Mouse (Mus musculus): ENCODE data around the gene Fgd6.

Fgd6 gene

DNA sequence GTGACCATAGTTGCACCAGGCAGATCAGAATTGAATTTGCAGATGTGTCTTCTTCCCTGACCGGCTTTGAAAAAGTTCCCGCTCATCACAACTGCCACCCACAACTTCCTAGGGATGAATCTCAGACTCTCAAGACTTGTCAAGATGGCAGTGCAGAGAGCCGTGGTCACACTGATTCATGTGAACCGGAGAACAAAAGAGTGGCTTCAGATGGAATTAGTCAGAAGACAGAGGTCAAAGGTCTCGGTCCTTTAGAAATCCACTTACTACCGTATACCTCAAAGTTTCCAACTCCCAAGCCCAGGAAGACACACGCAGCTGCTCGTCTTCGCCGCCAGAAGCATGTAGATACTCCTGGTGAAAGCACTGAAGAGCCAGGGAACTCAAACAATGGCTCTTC is 8.1 kb downstream of the Fgd6 start:
- no peak for DNase-seq (ENCODE audit: extremely low read depth, insufficient read length, low spot score)

DNA sequence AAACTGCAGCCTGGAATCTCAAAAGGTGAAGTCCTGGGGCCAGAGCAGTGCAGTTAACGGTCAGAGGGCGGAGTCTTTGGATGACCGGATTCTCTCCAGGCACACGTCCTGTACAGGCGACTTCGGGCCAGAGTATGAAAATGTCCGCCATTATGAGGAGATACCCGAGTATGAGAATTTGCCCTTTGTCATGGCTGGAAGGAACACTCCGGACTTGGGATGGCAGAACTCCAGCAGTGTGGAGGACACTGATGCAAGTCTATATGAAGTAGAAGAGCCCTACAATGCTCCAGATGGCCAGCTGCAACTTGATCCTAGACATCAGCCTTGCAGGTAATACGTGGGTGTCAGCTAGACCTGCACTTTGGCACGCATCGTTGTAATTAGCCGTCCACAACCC is 9.5 kb downstream of the Fgd6 start:
- no peak for DNase-seq (ENCODE audit: extremely low read depth, insufficient read length, low spot score)

DNA sequence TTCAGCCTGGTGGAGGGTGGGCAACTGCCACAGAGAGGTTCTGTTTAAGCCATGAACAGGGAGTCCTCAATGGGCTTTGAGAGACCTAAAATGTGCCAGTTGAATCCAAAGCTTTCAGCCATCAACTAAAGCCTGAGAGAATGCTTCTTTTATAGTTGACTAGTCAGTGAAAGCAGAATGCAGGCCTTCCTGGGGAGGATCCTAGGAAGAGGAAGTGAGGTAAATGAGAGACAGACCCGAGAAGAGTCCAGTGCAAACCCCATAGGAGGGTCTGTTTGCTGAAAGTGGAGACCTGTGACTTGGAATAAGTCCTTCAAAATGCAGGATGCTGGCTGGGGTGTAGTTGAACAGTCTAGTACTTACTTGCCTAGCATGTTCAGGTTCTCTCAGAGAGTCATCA is 11.2 kb downstream of the Fgd6 start:
- DNase-seq (ENCODE audit: extremely low read depth, insufficient read length, low spot score) = no peak

DNA sequence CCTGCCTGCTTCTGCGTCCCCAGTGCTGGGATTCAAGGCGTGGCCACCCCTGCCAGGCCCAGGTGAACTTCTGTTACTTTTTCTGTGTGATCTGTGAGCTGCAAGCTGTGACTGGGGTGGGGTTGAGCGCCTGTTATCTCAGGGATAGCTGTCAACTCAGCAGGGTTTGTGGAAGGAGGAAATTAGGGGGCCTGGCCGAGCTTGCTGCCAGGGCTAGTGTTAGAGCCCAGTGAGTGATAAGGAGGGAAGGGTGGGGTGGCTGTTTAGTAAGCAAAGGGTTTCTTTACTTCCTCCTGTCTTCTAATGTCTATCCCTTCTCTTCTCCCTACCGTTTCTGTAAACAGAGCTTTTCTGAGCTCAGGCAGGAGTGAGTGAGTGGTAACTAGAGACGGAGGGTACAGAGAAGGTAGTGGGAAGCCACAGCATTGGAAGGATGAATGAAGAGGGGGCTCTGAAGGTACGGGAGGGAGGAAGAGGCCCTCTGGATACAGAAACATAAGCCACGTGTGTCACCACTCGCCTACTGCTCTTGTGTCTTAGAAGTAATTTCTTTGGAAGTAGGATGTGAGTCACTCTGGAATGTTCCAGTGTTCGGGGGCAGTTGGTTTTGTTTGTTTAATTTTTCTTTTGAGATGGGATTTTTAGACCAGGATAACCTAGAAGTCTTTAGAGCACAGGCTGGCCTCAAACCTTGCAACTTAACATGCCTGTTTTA is 12.2 kb downstream of the Fgd6 start:
- DNase-seq (ENCODE audit: extremely low read depth, insufficient read length, low spot score) = no peak

DNA sequence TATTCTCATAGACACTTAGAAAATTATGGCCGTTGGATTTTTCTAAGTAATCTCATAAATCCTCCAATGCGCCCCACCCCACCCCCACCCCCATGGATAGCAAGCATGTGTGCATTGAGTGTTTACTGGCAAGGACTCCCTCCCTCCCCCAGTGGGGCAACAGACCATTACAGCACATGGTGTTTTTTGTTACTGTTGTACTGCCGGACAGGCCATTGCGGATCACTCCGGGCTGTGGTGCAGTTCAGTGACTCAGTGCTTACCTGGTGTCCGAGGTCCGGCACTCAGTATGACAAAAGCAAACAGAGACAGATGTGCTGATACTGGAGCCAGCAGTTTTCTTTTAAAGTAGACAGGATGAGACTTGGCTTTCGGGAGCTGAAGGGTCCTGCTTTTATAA is 13.3 kb downstream of the Fgd6 start:
- no peak for DNase-seq (ENCODE audit: extremely low read depth, insufficient read length, low spot score)

DNA sequence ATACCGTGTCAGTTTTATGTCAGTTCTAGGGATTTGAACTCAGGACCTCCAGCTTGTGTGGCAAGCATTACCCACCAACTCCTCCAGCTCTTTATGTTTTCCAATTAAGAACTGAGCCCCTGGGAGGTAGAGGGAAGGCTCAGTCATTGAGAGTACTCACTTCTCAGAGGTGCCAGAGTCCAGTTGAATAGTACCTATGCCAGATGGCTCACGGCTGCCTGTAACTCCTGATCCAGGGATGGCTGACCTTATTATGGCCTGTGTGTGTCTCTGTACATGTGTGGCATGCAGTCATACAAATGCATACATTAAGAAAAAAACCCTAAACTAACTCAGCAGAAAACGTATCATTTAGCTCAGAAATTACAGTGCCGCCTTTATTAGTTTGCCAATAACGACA is 14.9 kb downstream of the Fgd6 start:
- DNase-seq (ENCODE audit: extremely low read depth, insufficient read length, low spot score) = no peak

DNA sequence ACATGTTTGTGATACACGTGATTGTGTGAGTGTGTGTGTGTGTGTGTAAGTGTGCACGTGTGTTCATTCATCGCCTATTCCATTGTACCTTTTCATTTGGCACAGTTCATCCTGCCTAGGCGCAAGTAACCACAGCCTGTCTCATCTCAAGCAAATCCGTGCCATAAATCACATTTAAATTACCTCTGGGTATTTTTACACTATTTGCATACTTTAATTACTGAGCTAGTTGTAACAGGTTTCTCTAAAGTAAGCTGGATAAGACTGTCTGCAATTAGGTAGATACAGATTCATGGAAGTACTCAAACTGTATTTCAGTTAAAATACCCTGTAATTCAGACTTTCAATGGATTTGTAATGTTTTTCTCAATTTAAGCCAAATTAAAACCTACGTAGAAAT is 20.7 kb downstream of the Fgd6 start:
- no peak for DNase-seq (ENCODE audit: extremely low read depth, insufficient read length, low spot score)

DNA sequence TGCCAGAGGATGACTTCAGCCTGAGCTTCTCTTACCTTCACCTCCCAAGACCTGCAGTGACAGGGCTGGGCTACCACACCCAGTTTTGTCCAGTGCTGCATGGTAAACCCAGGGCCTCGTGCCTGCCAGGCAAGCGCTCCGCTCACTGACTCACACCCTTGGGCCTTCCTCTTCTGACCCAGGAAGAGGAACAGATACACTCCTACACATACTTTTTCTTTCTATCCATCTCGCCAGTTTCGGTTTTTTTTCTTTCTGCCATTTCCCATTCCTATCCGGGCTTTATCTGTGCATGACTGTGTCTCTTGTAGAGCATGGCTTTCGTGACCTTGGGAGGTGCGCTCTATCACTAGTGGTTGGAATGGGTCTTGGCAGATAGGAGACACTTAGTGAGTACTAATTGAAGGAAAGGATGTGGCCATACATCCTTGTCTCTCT is 23.8 kb downstream of the Fgd6 start:
- DNase-seq (ENCODE audit: extremely low read depth, insufficient read length, low spot score) = no peak

DNA sequence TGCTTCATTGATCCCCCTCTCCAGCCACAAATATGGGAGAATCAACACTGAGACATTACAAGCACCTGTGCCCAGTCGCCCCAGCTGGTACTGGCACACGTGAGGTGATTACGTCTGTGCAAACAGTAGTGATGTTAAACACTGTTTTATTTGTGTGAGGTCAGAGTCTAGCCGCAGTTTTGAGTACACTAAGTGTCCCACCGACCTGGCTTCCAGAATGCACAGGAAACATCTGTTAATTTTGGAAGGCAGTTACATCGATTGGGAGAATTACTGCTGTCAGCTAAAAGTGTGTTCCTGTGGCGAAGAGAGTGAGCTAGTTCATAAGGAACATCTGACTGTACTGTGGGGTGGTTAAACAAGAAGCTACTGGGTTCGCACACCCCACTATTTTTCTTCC is 24.4 kb downstream of the Fgd6 start:
- DNase-seq (ENCODE audit: extremely low read depth, insufficient read length, low spot score) = no peak

DNA sequence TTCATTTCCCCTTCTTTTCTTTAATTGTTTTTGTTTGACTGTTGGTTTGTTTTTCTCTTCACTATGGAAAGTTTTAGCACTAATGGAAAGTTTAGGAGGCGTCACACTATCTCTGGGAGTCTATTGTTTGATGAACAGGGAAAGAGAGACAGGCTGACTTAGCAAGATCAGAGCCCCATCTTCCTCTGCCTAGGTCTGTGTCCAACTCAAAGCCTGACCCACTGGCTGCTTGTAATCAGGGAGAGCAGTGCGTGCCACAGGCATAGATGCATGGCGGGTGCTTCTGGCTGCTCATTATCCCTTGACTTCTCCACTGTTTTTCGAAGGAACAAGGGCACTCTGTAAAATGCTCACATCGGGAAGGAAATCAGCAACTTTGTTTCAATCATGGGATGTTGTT is 26.6 kb downstream of the Fgd6 start:
- DNase-seq (ENCODE audit: extremely low read depth, insufficient read length, low spot score) = no peak

DNA sequence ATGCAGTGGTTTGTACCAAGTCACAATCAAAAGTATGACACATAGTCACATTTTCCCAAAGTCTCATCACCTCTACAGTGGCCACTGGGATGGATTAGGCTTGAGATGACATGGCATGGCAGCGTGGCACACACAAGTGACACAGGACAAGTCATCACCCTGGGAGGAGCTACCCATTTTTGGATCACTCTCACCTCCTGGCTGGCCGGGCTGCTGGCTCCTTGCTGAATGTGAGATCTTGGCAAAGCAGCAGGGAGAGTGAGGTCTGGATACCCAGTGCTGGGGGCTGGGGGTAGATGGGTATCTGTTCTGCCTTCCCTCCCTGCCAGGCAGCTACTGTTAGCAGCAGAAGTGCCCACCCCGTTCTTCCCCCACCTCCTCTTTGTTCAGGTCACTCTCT is 31.1 kb downstream of the Fgd6 start:
- no peak for DNase-seq (ENCODE audit: extremely low read depth, insufficient read length, low spot score)

DNA sequence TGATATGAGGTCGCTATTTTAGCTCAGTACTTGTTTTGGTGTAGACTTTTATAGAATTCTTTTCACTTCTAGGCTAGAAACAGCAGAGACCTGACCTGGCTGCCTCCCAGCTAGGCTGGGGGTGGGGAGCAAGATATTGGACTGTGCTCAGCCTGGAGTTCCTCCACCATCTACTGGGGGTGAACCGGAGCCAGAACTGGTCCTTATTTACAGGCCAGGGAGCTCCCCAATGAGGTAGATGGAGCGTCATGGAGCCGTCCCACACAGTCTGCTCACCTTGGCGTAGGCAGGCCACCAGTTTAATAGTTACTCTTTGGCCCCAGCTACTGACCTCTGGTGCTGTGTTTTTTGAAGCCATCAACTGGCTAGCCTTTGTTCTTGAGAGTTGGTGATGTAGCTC is 32.9 kb downstream of the Fgd6 start:
- DNase-seq (ENCODE audit: extremely low read depth, insufficient read length, low spot score) = no peak

DNA sequence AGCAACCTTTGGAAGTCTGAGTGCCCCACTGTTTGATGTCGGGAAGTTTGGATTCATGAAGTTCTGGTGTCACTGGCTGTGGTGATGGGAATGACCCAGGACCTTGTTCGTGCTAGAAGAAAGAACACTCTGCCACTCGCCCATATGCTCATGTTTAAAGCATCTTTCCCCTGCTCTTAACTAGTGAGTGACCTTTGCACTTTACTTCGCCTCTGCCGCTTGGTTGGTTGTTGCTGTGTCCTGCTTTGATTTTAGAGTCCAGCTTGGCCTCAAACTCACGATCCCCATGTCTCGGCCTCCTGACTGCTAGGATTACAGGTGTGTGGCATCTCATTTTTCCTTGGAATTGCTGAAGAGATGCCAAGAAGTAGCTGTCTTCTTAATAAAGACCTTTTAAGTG is 35.8 kb downstream of the Fgd6 start:
- DNase-seq (ENCODE audit: extremely low read depth, insufficient read length, low spot score) = no peak

DNA sequence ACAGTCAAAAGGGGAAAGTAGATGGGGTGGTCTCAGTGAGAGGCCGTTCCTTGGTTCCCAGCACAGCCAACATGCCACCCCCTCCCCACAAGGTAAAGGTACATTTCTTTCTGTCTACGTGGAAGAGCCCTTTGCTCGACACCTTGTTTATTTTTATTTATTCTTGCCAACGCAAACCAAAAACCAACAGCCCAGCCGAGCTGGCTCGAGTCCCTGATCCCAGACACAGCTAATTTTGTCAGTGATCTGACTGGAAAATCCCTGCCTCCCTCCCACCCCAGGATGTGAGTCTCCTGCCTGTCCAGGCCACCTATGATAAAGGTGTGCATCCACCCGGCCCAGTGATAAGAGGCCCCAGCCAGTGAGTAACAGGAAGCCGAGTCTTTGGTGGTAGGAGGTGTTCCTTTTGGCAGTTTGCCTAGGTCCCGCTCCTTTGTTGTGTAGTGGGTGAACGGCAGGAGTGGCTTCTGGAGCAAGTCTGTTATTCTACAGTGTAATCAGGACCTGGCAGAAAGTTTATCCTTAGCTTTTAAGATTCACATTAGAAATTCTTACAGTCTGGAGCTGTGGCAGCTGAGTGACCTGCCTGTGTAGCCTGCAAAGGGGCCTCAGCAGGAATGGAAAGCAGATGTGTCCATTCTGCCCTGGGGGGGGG is 36.6 kb downstream of the Fgd6 start:
- no peak for DNase-seq (ENCODE audit: extremely low read depth, insufficient read length, low spot score)

DNA sequence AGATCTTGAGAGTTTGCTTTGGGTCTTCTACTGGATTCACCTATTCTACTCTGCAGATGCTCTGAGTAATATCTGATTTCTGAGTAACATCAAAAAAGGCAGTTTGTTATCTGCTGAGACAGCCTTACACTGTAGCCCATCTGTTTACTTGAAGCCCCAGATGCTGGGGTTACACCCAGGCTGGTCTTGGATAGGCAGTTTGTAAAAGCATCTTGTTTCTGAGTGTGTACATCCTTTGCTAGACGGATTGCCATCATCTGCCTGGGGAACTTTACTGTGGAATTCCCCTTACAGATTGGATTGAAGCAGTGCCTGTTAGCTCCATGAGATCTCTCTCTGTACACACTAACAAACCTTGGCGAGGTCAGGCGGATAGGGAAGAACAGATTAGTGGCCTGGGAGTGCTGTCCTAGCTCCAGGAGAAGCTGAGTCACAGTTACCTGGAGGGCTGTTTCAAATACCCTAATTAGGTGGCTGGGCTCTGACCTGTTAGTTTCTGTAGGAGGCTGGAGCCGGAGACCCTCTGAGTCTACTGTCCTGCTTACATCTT is 37.2 kb downstream of the Fgd6 start:
- no peak for DNase-seq (ENCODE audit: extremely low read depth, insufficient read length, low spot score)

DNA sequence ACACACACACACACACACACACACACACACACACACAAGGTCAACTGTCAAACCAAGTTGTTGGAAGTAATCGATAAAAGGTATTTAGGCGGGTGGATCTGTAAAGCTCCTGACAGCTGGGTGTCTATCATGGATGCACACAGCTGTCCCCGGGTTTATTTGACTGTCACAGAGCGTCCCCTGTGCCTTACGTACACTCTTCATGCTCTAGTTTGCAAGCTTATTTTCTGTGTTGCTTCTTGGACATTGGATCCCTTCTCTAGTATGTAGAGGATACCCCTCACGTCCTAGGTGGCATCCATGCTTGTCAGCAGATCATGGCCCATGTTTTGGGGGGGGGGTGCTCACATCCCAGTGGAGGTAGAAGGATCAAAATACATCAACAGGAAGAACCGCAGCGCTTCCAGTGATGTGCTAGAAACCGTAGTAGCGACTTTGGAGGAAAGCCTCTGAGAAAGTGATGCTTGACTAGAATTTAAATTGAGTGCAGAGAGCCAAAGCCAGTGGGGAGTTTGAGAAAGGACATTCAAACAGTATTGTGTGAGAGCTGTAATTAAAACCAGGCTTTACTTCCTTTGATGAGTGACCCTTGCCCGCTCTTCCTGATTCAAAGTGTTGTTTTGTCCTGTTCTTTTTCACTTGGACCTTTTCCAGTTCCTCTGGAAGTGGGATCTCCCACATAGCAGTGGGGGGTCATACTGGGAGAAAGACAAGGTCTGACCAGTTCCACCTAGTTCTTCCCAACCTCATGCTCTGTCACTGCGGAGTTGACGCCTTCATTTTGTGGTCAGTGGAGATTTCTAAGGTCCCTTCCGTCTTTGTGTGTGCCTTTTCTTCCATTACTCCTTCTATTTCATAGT is 41.4 kb downstream of the Fgd6 start:
- DNase-seq (ENCODE audit: extremely low read depth, insufficient read length, low spot score) = no peak

DNA sequence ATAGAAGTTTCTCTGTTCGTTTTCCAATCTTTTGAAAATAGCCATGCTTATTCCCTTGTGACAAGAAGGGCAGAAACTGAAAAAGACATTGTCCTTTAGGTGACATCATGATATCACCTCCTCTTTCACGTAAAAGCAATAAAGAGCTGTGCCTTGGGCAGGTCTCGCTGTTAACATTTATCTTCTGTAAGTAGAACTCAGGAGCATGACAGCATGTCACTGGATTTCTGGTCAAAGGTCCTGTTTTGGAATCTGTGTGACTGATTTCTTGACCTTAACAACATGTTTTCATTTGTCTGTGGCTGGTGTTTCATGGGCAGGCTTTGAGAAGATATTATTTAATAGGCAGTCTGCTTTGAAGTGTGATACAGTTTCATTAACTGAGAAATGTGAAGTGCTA is 44.9 kb downstream of the Fgd6 start:
- DNase-seq (ENCODE audit: extremely low read depth, insufficient read length, low spot score) = no peak

DNA sequence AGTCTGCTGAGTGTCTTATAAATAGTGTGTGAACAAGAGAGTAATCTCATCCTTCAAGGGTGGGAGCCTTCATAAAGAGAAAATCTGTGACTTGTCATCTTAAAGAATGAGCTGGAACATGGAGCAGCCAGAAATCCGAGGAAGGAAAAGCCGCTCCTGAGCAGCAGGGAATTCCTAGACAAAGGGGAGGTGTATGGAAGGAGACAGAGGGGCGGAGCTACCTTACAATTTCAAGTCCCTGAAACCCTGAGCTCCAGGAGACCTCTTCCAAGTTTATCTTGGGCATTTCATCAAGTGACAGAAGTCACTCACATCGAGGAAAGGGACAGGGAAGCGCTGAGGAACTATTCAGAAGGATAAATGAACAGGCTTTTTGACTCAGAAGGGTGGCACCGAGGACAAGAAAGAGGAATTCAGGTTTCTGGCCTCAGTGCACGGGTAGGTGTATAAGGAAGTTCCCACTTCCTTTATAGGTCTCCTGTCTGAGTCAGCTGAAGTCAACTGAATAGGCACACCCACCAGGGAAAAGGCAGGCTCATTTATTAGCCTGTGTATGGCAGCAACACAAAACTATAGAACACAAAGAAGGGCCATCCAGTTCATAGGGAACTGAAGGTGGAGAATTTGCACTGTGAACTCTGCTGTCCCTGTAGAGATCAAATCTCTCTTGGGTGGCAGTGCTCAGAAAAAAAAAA is 46.4 kb downstream of the Fgd6 start:
- no peak for DNase-seq (ENCODE audit: extremely low read depth, insufficient read length, low spot score)

DNA sequence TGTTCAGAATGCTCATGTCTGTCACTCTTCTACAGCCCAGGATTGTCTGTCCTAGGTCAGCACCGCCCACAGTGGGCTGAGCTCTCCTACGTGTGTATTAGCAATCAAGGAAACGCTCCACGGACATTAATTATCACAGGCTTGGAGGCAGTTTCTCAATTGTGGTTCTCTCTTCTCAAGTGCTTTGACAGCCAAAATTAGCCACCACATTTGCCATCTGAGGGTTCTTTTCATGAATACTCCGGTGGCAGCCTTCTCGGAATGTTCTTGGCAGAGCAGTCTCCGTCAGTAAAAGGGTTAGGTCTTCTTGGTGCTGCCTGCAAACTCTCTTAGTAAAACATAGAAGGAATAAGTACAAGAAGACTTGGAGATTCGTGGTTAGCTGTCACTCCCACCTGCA is 50.5 kb downstream of the Fgd6 start:
- no peak for DNase-seq (ENCODE audit: extremely low read depth, insufficient read length, low spot score)

DNA sequence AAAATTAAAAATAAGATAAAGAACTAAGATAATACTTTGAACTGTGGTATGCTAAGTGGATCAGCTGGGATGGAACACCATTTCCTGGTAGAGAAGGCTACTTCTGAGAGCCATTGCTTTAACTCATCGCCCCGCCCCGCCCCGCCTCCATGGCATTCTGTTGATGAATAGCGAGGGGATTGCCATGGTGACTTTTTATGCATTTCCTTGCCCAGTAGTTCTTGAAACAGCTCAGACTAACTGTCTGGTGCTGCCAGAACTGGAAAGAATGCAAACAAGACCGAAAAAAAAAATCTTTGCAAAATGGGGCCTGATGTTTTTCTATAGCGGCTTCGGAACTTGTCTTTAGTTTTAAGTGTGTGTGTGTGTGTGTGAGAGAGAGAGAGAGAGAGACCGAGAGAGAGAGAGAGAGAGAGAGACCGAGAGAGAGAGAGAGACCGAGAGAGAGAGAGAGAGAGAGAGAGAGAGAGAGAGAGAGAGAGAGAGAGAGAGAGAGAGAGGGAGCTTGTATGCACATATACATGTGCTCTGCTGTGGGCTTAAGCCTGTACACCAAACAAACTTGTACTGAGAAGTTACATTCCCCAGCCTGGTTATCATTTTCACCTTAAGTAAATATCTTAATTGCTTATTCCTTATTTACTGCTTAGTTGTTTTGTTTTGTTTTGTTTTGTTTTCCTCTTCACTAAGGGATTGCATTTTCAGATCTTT is 51.7 kb downstream of the Fgd6 start:
- DNase-seq (ENCODE audit: extremely low read depth, insufficient read length, low spot score) = no peak

All from 3134 (cell line).